Mouse (Mus musculus) testis, postnatal 10 days (tissue): ENCODE data around the gene Zfp263.
A peak's percentile ranks its signal among the peaks of the same experiment; 100 is the strongest.

ENCODE experiments used
- DNase-seq: peaks from one replicate; pipeline ENCODE4 v3.0.0; 2021; ENCODE audit warnings: low spot score

Zfp263 gene

GRCm38 (mm10) chr16:3743503-3744185, at the start of gene Zfp263:
Zfp263 (plus strand) TSS chr16:3744093.
- DNase-seq, result peak; percentile 95

- no peak for DNase-seq
These were observed 44.6 kb upstream of the Zfp263 start for GRCm38 (mm10) chr16:3699281-3699680.

- DNase-seq, result no peak
These were observed 43.0 kb upstream of the Zfp263 start for GRCm38 (mm10) chr16:3700893-3701292.

- DNase-seq, result no peak
These were observed 37.2 kb upstream of the Zfp263 start for GRCm38 (mm10) chr16:3706680-3707079.

- no peak for DNase-seq
These were observed 29.2 kb upstream of the Zfp263 start for GRCm38 (mm10) chr16:3714731-3715130.

GRCm38 (mm10) chr16:3717980-3718379, 25.9 kb upstream of the Zfp263 start, which contains the start of gene Mefv:
Mefv (minus strand) TSS chr16:3718097.
- DNase-seq, result no peak

GRCm38 (mm10) chr16:3723231-3723630, 20.7 kb upstream of the Zfp263 start:
- DNase-seq, result no peak

- no peak for DNase-seq
These were observed 15.7 kb upstream of the Zfp263 start for GRCm38 (mm10) chr16:3727980-3728720.

GRCm38 (mm10) chr16:3732612-3733011, 11.3 kb upstream of the Zfp263 start:
- DNase-seq, result no peak

GRCm38 (mm10) chr16:3733198-3733732, 10.6 kb upstream of the Zfp263 start:
- DNase-seq, result no peak

GRCm38 (mm10) chr16:3742466-3742865, 1.4 kb upstream of the Zfp263 start:
- DNase-seq, result no peak

GRCm38 (mm10) chr16:3744186-3744700, 350 bp downstream of the Zfp263 start:
- peak; percentile 64 for DNase-seq

GRCm38 (mm10) chr16:3745656-3746055, 1.8 kb downstream of the Zfp263 start:
- DNase-seq, result no peak

- no peak for DNase-seq
These were observed 5.1 kb downstream of the Zfp263 start for GRCm38 (mm10) chr16:3748976-3749375.

- no peak for DNase-seq
These were observed 27.7 kb downstream of the Zfp263 start for GRCm38 (mm10) chr16:3771603-3772002.

- DNase-seq, result no peak
These were observed 32.5 kb downstream of the Zfp263 start for GRCm38 (mm10) chr16:3776365-3776764.

- no peak for DNase-seq
These were observed 34.1 kb downstream of the Zfp263 start for GRCm38 (mm10) chr16:3777986-3778385.

- DNase-seq, result no peak
These were observed 37.3 kb downstream of the Zfp263 start for GRCm38 (mm10) chr16:3781237-3781636.

- DNase-seq, result no peak
These were observed 44.5 kb downstream of the Zfp263 start for GRCm38 (mm10) chr16:3788394-3788793.
